Mouse (Mus musculus): ENCODE data around the gene Tada3. TPM values are rescaled to one million over a fixed set of nuclear protein-coding genes. Genes with fewer than 3 reads are reported as not detected.

Gene Tada3
- total RNA-seq (2014; rRNA removed) (26.2 and 33.1 TPM in 2 replicates), polyA plus RNA-seq (2015; fragmentation: Nextera tagmentation; extraction: Ambion mirVana) (57.5 and 61.8 TPM in 2 replicates)

- 1% methylated on average over 59 of the region's 61 CpGs for WGBS
- H3K27me3 ChIP-seq (ENCODE audit: insufficient read depth, low read length), result no peaks in the 10 kb centered on the region
- peak; percentile 97 for ATAC-seq
These were observed at the start of gene Tada3, which contains the start of gene Arpc4 for GRCm38 (mm10) chr6:113377496-113378385. TSS of gene Tada3 (minus strand) at chr6:113377883. TSS of gene Arpc4 (plus strand) at chr6:113378115.

GRCm38 (mm10) chr6:113427397-113427796 is 49.7 kb upstream of the Tada3 start:
- Histone ChIP-seq H3K4me1 (ENCODE audit: insufficient read depth, low read length) (no peaks in the 10 kb centered on the region), H3K9me3 (ENCODE audit: low read length) (no peaks in the 10 kb centered on the region), H3K36me3 (ENCODE audit: insufficient read depth, low read length) (no peaks in the 10 kb centered on the region), H3K27ac (no peak overlapping the region), H3K27me3 (ENCODE audit: insufficient read depth, low read length) (no peaks in the 10 kb centered on the region), H3K9ac (replicated peaks; ENCODE audit: low read length) (no peak overlapping the region), H3K4me2 (ENCODE audit: low read depth, low read length) (no peak overlapping the region), H3K4me3 (ENCODE audit: low read length) (no peak overlapping the region)
- peak; percentile 81 for TF ChIP-seq CTCF (IDR thresholded peaks at IDR 0.05; ENCODE audit: low read depth)
- ATAC-seq (no peak), DNase-seq (ENCODE audit: low spot score) (peak; percentile 59)
- 62% methylated on average over 3 of the region's 3 CpGs for WGBS

More at GRCm38 (mm10) chr6:113377496-113378385, at the start of gene Tada3, which contains the start of gene Arpc4:
- peaks cover 42% of the 10 kb centered on the region for H3K36me3 ChIP-seq (ENCODE audit: insufficient read depth, low read length)
- H3K4me1 ChIP-seq (ENCODE audit: insufficient read depth, low read length), result peaks cover 13% of the 10 kb centered on the region; the same call in 1 of the 2 replicates
- DNase-seq (ENCODE audit: low spot score), result peak; percentile 97
- H3K4me3 ChIP-seq (ENCODE audit: low read length), result peak within 1 kb of the TSS; percentile 82
- TF ChIP-seq CTCF (IDR thresholded peaks at IDR 0.05; ENCODE audit: low read depth), result peak; percentile 12; the same call in 1 of the 2 replicates
- peak within 1 kb of the TSS; percentile 89 for H3K9ac ChIP-seq (replicated peaks; ENCODE audit: low read length)
- H3K9me3 ChIP-seq (ENCODE audit: low read length), result no peaks in the 10 kb centered on the region
- peak within 1 kb of the TSS; percentile 66 for H3K4me2 ChIP-seq (ENCODE audit: low read depth, low read length)
- peak within 1 kb of the TSS; percentile 95 for H3K27ac ChIP-seq

DNA sequence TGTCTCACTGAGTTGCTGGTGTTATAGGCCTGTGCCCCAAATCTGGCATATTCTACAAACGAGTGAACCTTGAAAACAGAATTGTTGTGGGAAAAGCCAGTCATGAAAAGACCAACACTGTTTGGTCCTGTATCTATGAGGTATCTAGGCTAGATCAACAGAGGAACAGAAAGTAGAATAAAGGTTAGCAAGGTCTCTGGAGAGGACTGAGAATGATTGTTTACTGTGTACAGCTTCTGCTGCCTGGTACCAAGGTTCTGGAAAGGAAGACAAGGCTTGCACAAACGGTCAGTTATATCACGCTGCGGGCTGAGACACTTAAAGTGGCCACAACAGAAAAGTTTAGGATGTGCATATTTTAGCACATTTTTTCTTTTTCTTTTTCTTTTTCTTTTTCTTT is 49.0 kb upstream of the Tada3 start:
- 94% methylated on average over 4 of the region's 4 CpGs for whole genome bisulfite sequencing
- no peak for ATAC-seq
- H3K9me3 ChIP-seq (ENCODE audit: low read length), result no peaks in the 10 kb centered on the region

DNA sequence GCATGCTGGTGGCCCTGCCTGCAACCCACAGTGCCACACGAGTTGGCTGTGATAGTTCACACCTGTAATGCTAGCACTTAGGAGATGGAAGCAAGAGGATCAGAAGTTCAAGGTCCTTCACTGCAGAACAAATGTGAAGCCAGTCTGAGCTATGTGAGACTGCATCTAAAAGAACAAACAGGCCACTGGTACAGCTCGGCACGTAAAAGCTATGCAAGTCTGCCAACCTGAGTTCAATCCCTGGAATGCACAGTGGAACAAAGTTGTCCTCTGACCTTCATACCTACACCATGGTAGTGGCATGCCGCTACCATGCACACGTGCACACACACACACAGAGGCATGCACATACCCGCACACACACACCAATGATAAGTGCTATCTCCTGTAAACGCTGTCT is 46.5 kb upstream of the Tada3 start:
- WGBS, result 87% methylated on average over 7 of the region's 7 CpGs
- no peak overlapping the region for H3K27ac ChIP-seq
- no peak for TF ChIP-seq CTCF (IDR thresholded peaks at IDR 0.05; ENCODE audit: low read depth)
- no peak overlapping the region for H3K4me3 ChIP-seq (ENCODE audit: low read length)
- no peaks in the 10 kb centered on the region for H3K4me1 ChIP-seq (ENCODE audit: insufficient read depth, low read length)
- DNase-seq (ENCODE audit: low spot score) (no peak), ATAC-seq (no peak)
- no peaks in the 10 kb centered on the region for H3K9me3 ChIP-seq (ENCODE audit: low read length)
- no peaks in the 10 kb centered on the region for H3K27me3 ChIP-seq (ENCODE audit: insufficient read depth, low read length)
- H3K9ac ChIP-seq (replicated peaks; ENCODE audit: low read length), result no peak overlapping the region
- no peaks in the 10 kb centered on the region for H3K36me3 ChIP-seq (ENCODE audit: insufficient read depth, low read length)
- H3K4me2 ChIP-seq (ENCODE audit: low read depth, low read length), result no peak overlapping the region

More for the DNA sequence above, 49.0 kb upstream of the Tada3 start:
- Histone ChIP-seq H3K27me3 (ENCODE audit: insufficient read depth, low read length) (no peaks in the 10 kb centered on the region), H3K27ac (no peak overlapping the region), H3K4me2 (ENCODE audit: low read depth, low read length) (no peak overlapping the region), H3K4me3 (ENCODE audit: low read length) (no peak overlapping the region), H3K4me1 (ENCODE audit: insufficient read depth, low read length) (no peaks in the 10 kb centered on the region), H3K36me3 (ENCODE audit: insufficient read depth, low read length) (no peaks in the 10 kb centered on the region), H3K9ac (replicated peaks; ENCODE audit: low read length) (no peak overlapping the region)
- no peak for TF ChIP-seq CTCF (IDR thresholded peaks at IDR 0.05; ENCODE audit: low read depth)
- DNase-seq (ENCODE audit: low spot score), result no peak

- peaks cover 8% of the 10 kb centered on the region; the same call in 1 of the 2 replicates for H3K4me1 ChIP-seq (ENCODE audit: insufficient read depth, low read length)
- H3K9me3 ChIP-seq (ENCODE audit: low read length), result no peaks in the 10 kb centered on the region
- H3K4me3 ChIP-seq (ENCODE audit: low read length), result no peak overlapping the region
- no peak overlapping the region for H3K9ac ChIP-seq (replicated peaks; ENCODE audit: low read length)
- WGBS, result 73% methylated on average over 4 of the region's 4 CpGs
- no peaks in the 10 kb centered on the region for H3K36me3 ChIP-seq (ENCODE audit: insufficient read depth, low read length)
- no peak for DNase-seq (ENCODE audit: low spot score)
- TF ChIP-seq CTCF (IDR thresholded peaks at IDR 0.05; ENCODE audit: low read depth), result no peak
- no peak for ATAC-seq
- no peak overlapping the region for H3K27ac ChIP-seq
- no peak overlapping the region for H3K4me2 ChIP-seq (ENCODE audit: low read depth, low read length)
- no peaks in the 10 kb centered on the region for H3K27me3 ChIP-seq (ENCODE audit: insufficient read depth, low read length)
These were observed 45.3 kb upstream of the Tada3 start for GRCm38 (mm10) chr6:113423000-113423399.

DNA sequence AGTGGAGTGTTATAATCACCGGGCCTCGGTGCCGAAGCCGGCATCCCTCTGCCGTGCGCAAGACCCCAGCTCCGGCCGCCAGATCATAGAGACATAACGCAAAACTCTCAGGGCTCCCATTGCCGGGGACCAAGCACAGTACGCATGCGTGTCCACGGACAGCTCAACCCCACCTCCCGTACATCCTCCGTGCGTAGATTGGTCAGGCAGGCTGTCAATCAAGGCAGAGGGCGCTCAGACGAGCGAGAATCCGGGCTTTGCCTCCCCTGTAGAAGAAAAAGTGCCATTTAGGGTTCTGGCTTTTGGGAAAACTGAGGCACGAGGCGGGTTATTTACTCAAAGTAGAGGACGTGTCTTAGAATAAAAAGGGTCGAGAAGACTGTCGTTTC is 41.5 kb upstream of the Tada3 start, which contains the start of gene Rpusd3:
Gene Rpusd3 (minus strand): TSS at position 142 of the 389 bp plus-strand sequence.
- Histone ChIP-seq H3K36me3 (ENCODE audit: insufficient read depth, low read length) (0 out of 2 replicates have a peak, but pooled peaks cover 9% of the 10 kb centered on the region), H3K4me2 (ENCODE audit: low read depth, low read length) (peak within 1 kb of the TSS; percentile 99), H3K4me3 (ENCODE audit: low read length) (peak within 1 kb of the TSS; percentile 62), H3K9me3 (ENCODE audit: low read length) (no peaks in the 10 kb centered on the region), H3K9ac (replicated peaks; ENCODE audit: low read length) (peak within 1 kb of the TSS; percentile 75), H3K27me3 (ENCODE audit: insufficient read depth, low read length) (no peaks in the 10 kb centered on the region), H3K4me1 (ENCODE audit: insufficient read depth, low read length) (peaks cover 11% of the 10 kb centered on the region), H3K27ac (peak within 1 kb of the TSS; percentile 71)
- peak; percentile 97 for ATAC-seq
- no peak for TF ChIP-seq CTCF (IDR thresholded peaks at IDR 0.05; ENCODE audit: low read depth)
- WGBS, result under 1% methylated on average over 25 of the region's 25 CpGs
- DNase-seq (ENCODE audit: low spot score), result peak; percentile 99

Data from hindbrain, postnatal 0 days (tissue).